Mouse (Mus musculus): ENCODE results near the gene Rilp. TPM values are rescaled to one million over a fixed set of nuclear protein-coding genes. Genes with fewer than 3 reads are reported as not detected.

Gene Rilp
- polyA plus RNA-seq, 1 experiment from 2014 or later, result not detected

GRCm38 (mm10) chr11:75536255-75537024 is 26.5 kb downstream of the Rilp start:
- H3K36me3 ChIP-seq, result no peaks in the 10 kb centered on the region
- WGBS, result 88% methylated on average over 12 of the region's 12 CpGs
- H3K4me3 ChIP-seq, result no peak overlapping the region
- H3K27ac ChIP-seq, result no peak overlapping the region
- H3K9ac ChIP-seq, result no peak overlapping the region
- no peak overlapping the region for H3K4me2 ChIP-seq
- peaks cover 5% of the 10 kb centered on the region; the same call in 1 of the 2 replicates for H3K27me3 ChIP-seq
- no peaks in the 10 kb centered on the region for H3K9me3 ChIP-seq
- peaks cover 17% of the 10 kb centered on the region for H3K4me1 ChIP-seq
- ATAC-seq (ENCODE audit: insufficient number of reproducible peaks, insufficient read depth, low FRiP score, low TSS enrichment, low read depth), result no peak

- Histone ChIP-seq H3K36me3 (no peaks in the 10 kb centered on the region), H3K4me3 (no peak overlapping the region), H3K4me2 (no peak overlapping the region), H3K9ac (no peak overlapping the region), H3K27ac (no peak overlapping the region), H3K4me1 (peaks cover 16% of the 10 kb centered on the region), H3K9me3 (no peaks in the 10 kb centered on the region), H3K27me3 (peaks cover 5% of the 10 kb centered on the region; the same call in 1 of the 2 replicates)
- WGBS, result 87% methylated on average over 8 of the region's 8 CpGs
- no peak for ATAC-seq (ENCODE audit: insufficient number of reproducible peaks, insufficient read depth, low FRiP score, low TSS enrichment, low read depth)
These were observed 27.1 kb downstream of the Rilp start for GRCm38 (mm10) chr11:75537025-75537414.

- 47% methylated on average over 11 of the region's 11 CpGs for WGBS
These were observed 27.7 kb downstream of the Rilp start for GRCm38 (mm10) chr11:75537491-75538183.

GRCm38 (mm10) chr11:75538184-75538969 is 28.5 kb downstream of the Rilp start:
- Histone ChIP-seq H3K9ac (no peak overlapping the region), H3K4me2 (no peak overlapping the region), H3K27ac (peak overlapping the region; percentile 17; the same call in 1 of the 2 replicates), H3K4me3 (no peak overlapping the region), H3K36me3 (no peaks in the 10 kb centered on the region; the same call in 1 of the 2 replicates), H3K27me3 (no peaks in the 10 kb centered on the region), H3K9me3 (no peaks in the 10 kb centered on the region), H3K4me1 (peaks cover 8% of the 10 kb centered on the region; the same call in 1 of the 2 replicates)
- 65% methylated on average over 9 of the region's 9 CpGs for WGBS
- 0 out of 2 replicates have a peak, but pooled peaks have one; percentile 35 for ATAC-seq (ENCODE audit: insufficient number of reproducible peaks, insufficient read depth, low FRiP score, low TSS enrichment, low read depth)

More at GRCm38 (mm10) chr11:75537491-75538183, 27.7 kb downstream of the Rilp start:
- Histone ChIP-seq H3K4me3 (no peak overlapping the region), H3K27me3 (peaks cover 3% of the 10 kb centered on the region; the same call in 1 of the 2 replicates), H3K4me2 (no peak overlapping the region), H3K4me1 (peaks cover 10% of the 10 kb centered on the region), H3K9ac (peak overlapping the region; percentile 16; the same call in 1 of the 2 replicates), H3K9me3 (no peaks in the 10 kb centered on the region), H3K36me3 (no peaks in the 10 kb centered on the region), H3K27ac (peak overlapping the region; percentile 17; the same call in 1 of the 2 replicates)
- 0 out of 2 replicates have a peak, but pooled peaks have one; percentile 29 for ATAC-seq (ENCODE audit: insufficient number of reproducible peaks, insufficient read depth, low FRiP score, low TSS enrichment, low read depth)

GRCm38 (mm10) chr11:75538970-75539299 is 29.0 kb downstream of the Rilp start:
- Histone ChIP-seq H3K9ac (no peak overlapping the region), H3K27me3 (no peaks in the 10 kb centered on the region), H3K4me1 (peaks cover 8% of the 10 kb centered on the region; the same call in 1 of the 2 replicates), H3K27ac (no peak overlapping the region), H3K9me3 (no peaks in the 10 kb centered on the region), H3K4me2 (no peak overlapping the region), H3K4me3 (no peak overlapping the region), H3K36me3 (no peaks in the 10 kb centered on the region; the same call in 1 of the 2 replicates)
- 83% methylated on average over 13 of the region's 13 CpGs for WGBS
- ATAC-seq (ENCODE audit: insufficient number of reproducible peaks, insufficient read depth, low FRiP score, low TSS enrichment, low read depth), result no peak

GRCm38 (mm10) chr11:75540209-75540608 is 30.3 kb downstream of the Rilp start:
- WGBS, result 71% methylated on average over 8 of the region's 8 CpGs
- Histone ChIP-seq H3K4me1 (peaks cover 4% of the 10 kb centered on the region; the same call in 1 of the 2 replicates), H3K36me3 (no peaks in the 10 kb centered on the region; the same call in 1 of the 2 replicates), H3K27me3 (no peaks in the 10 kb centered on the region), H3K4me3 (no peak overlapping the region), H3K27ac (no peak overlapping the region), H3K4me2 (no peak overlapping the region), H3K9me3 (no peaks in the 10 kb centered on the region), H3K9ac (no peak overlapping the region)
- no peak for ATAC-seq (ENCODE audit: insufficient number of reproducible peaks, insufficient read depth, low FRiP score, low TSS enrichment, low read depth)

- no peaks in the 10 kb centered on the region; the same call in 1 of the 2 replicates for H3K36me3 ChIP-seq
- H3K4me1 ChIP-seq, result peaks cover 4% of the 10 kb centered on the region; the same call in 1 of the 2 replicates
- ATAC-seq (ENCODE audit: insufficient number of reproducible peaks, insufficient read depth, low FRiP score, low TSS enrichment, low read depth), result no peak
- no peak overlapping the region for H3K27ac ChIP-seq
- H3K4me2 ChIP-seq, result no peak overlapping the region
- no peaks in the 10 kb centered on the region for H3K27me3 ChIP-seq
- no peak overlapping the region for H3K4me3 ChIP-seq
- no peak overlapping the region for H3K9ac ChIP-seq
- WGBS, result 76% methylated on average over 19 of the region's 19 CpGs
- H3K9me3 ChIP-seq, result no peaks in the 10 kb centered on the region
These were observed 31.1 kb downstream of the Rilp start for GRCm38 (mm10) chr11:75540710-75541581.

- Histone ChIP-seq H3K36me3 (no peaks in the 10 kb centered on the region; the same call in 1 of the 2 replicates), H3K27me3 (no peaks in the 10 kb centered on the region), H3K4me2 (no peak overlapping the region), H3K4me1 (peaks cover 4% of the 10 kb centered on the region), H3K27ac (no peak overlapping the region), H3K9ac (no peak overlapping the region), H3K4me3 (no peak overlapping the region), H3K9me3 (no peaks in the 10 kb centered on the region)
- 86% methylated on average over 9 of the region's 9 CpGs for WGBS
- ATAC-seq (ENCODE audit: insufficient number of reproducible peaks, insufficient read depth, low FRiP score, low TSS enrichment, low read depth), result no peak
These were observed 34.8 kb downstream of the Rilp start for GRCm38 (mm10) chr11:75544713-75545112.

GRCm38 (mm10) chr11:75546057-75546456 is 36.2 kb downstream of the Rilp start:
- no peaks in the 10 kb centered on the region; the same call in 1 of the 2 replicates for H3K36me3 ChIP-seq
- 65% methylated on average over 4 of the region's 4 CpGs for WGBS
- no peak overlapping the region for H3K4me3 ChIP-seq
- no peak overlapping the region for H3K4me2 ChIP-seq
- H3K27ac ChIP-seq, result no peak overlapping the region
- ATAC-seq (ENCODE audit: insufficient number of reproducible peaks, insufficient read depth, low FRiP score, low TSS enrichment, low read depth), result no peak
- H3K9me3 ChIP-seq, result no peaks in the 10 kb centered on the region
- no peaks in the 10 kb centered on the region for H3K27me3 ChIP-seq
- H3K4me1 ChIP-seq, result peaks cover 13% of the 10 kb centered on the region
- no peak overlapping the region for H3K9ac ChIP-seq

GRCm38 (mm10) chr11:75549658-75550111 is 39.8 kb downstream of the Rilp start:
- no peak for ATAC-seq (ENCODE audit: insufficient number of reproducible peaks, insufficient read depth, low FRiP score, low TSS enrichment, low read depth)
- no peak overlapping the region for H3K4me2 ChIP-seq
- WGBS, result 39% methylated on average over 5 of the region's 5 CpGs
- no peaks in the 10 kb centered on the region for H3K27me3 ChIP-seq
- no peak overlapping the region for H3K27ac ChIP-seq
- peaks cover 35% of the 10 kb centered on the region for H3K4me1 ChIP-seq
- H3K4me3 ChIP-seq, result no peak overlapping the region
- no peaks in the 10 kb centered on the region for H3K36me3 ChIP-seq
- H3K9ac ChIP-seq, result peak overlapping the region; percentile 12; the same call in 1 of the 2 replicates
- H3K9me3 ChIP-seq, result no peaks in the 10 kb centered on the region

Data from embryonic facial prominence, embryonic 13.5 days (tissue).